Mouse (Mus musculus) monocyte, adult 2 months (primary cell): ENCODE results near the gene Denr.
A peak's percentile ranks its signal among the peaks of the same experiment; 100 is the strongest.

Experiments
- DNase-seq, 2 experiments: peaks; one replicate each; pipeline ENCODE4 v3.0.0; 2022; ENCODE audit warnings: low spot score in 2 of 2, low read depth in 1 of 2

The Denr gene

GRCm38 (mm10) chr5:123906146-123906975 is 614 bp upstream of the Denr start:
- DNase-seq = no peak

- DNase-seq = no peak
Observed at GRCm38 (mm10) chr5:123907631-123907977, 629 bp downstream of the Denr start.

- no peak for DNase-seq
Observed at GRCm38 (mm10) chr5:123914852-123915251, 7.9 kb downstream of the Denr start.

- DNase-seq = no peak
Observed at GRCm38 (mm10) chr5:123922112-123922511, 15.1 kb downstream of the Denr start.

- DNase-seq = no peak
Observed at GRCm38 (mm10) chr5:123927118-123927517, 20.1 kb downstream of the Denr start, which contains the start of gene Gm43518. Gene Gm43518 (plus strand): TSS chr5:123927418.

- DNase-seq = peak; percentile 77 to 83
Observed at GRCm38 (mm10) chr5:123930508-123930989, 23.6 kb downstream of the Denr start, which contains the start of gene Ccdc62. Gene Ccdc62 (plus strand): TSS chr5:123930679.

GRCm38 (mm10) chr5:123931131-123931530 is 24.2 kb downstream of the Denr start:
- no peak for DNase-seq

- DNase-seq = no peak
Observed at GRCm38 (mm10) chr5:123932927-123933326, 26.0 kb downstream of the Denr start.

- no peak for DNase-seq
Observed at GRCm38 (mm10) chr5:123933556-123933955, 26.6 kb downstream of the Denr start.

- DNase-seq = no peak
Observed at GRCm38 (mm10) chr5:123933957-123934591, 27.1 kb downstream of the Denr start.

GRCm38 (mm10) chr5:123935931-123936330 is 29.0 kb downstream of the Denr start:
- no peak for DNase-seq

GRCm38 (mm10) chr5:123938479-123938878 is 31.5 kb downstream of the Denr start:
- no peak for DNase-seq

GRCm38 (mm10) chr5:123946546-123946945 is 39.6 kb downstream of the Denr start:
- DNase-seq = no peak

- DNase-seq = no peak
Observed at GRCm38 (mm10) chr5:123947041-123947761, 40.2 kb downstream of the Denr start.

- DNase-seq = no peak
Observed at GRCm38 (mm10) chr5:123952365-123953045, 45.5 kb downstream of the Denr start.

- no peak for DNase-seq
Observed at GRCm38 (mm10) chr5:123957213-123957612, 50.2 kb downstream of the Denr start.

- no peak for DNase-seq
Observed at GRCm38 (mm10) chr5:123959018-123959417, 52.0 kb downstream of the Denr start.

GRCm38 (mm10) chr5:123960129-123960528 is 53.2 kb downstream of the Denr start:
- no peak for DNase-seq

GRCm38 (mm10) chr5:123961046-123961445 is 54.1 kb downstream of the Denr start:
- DNase-seq = no peak

- no peak for DNase-seq
Observed at GRCm38 (mm10) chr5:123964208-123964607, 57.2 kb downstream of the Denr start.

GRCm38 (mm10) chr5:123966759-123967158 is 59.8 kb downstream of the Denr start:
- DNase-seq = no peak
